Mouse (Mus musculus): Measurements from ENCODE around the gene Cel.

Cel gene

GRCm38 (mm10) chr2:28585043-28585571, 21.9 kb upstream of the Cel start:
- peak; percentile 52 to 69 for DNase-seq (ENCODE audit: low spot score in 2 of 2)

- DNase-seq (ENCODE audit: low spot score in 2 of 2) = no peak
Measured at GRCm38 (mm10) chr2:28583651-28584050, 20.4 kb upstream of the Cel start, which contains the start of gene Gtf3c5. Gene Gtf3c5 (minus strand): TSS chr2:28583751.

DNA sequence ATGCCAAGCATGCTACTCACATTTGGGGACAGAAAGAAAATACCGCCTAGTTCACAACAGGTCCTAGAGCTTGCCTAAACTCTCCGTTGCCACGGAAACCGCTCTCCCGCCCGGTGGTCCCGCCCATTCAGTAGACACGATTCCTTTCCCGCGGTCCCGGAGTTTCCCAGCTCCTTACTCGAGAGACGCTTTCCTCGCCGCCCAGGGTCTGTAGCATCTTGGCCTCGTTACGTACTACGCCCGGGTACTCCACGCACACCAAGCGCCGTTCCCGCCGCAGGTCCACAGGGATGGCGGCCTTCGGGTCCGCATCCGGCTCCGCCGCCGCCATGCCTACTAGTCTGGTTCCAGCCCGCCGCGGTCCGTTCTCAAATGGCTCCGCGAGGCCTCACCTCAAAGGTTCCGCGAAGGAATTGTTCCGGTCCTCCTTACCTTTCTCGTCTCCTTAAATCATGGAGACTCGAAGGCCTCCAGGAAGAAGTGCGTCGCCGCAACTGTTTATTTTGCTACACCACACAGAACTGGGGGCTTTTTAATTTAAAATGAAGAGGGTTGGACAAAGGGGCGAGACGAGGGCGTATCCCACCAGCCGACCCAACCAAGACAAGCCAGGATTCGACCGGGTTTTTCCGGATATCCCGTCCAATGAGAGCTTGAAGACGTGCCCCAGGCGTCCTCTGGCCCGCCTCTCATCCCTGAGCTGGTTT, 19.6 kb upstream of the Cel start:
- peak; percentile 83 to 88 for DNase-seq (ENCODE audit: low spot score in 2 of 2)

- no peak for DNase-seq (ENCODE audit: low spot score in 2 of 2)
Measured at GRCm38 (mm10) chr2:28578003-28578402, 14.8 kb upstream of the Cel start.

GRCm38 (mm10) chr2:28576815-28577214, 13.6 kb upstream of the Cel start:
- DNase-seq (ENCODE audit: low spot score in 2 of 2) = no peak

DNA sequence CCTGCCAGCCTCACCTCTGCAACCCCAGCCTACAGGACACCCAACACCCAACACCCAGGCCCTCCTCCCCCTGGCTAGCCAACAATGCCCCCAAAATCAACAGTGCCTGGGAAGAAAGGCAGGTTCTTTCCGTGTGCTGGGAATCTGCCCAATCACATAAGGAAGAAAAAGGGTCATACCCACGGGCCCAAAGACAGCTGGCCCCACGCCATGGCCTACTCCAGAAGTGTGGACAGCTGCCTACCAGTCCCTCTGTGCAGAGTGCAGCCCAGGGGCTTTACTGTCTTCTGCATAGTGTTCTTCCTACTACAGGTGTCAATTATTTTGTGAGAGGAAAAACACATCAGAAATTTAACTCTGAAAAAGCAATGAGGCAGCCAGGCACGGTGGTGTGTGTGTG, 12.1 kb upstream of the Cel start:
- no peak for DNase-seq (ENCODE audit: low spot score in 2 of 2)

- DNase-seq (ENCODE audit: low spot score in 2 of 2) = no peak
Measured at GRCm38 (mm10) chr2:28569903-28570302, 6.7 kb upstream of the Cel start.

DNA sequence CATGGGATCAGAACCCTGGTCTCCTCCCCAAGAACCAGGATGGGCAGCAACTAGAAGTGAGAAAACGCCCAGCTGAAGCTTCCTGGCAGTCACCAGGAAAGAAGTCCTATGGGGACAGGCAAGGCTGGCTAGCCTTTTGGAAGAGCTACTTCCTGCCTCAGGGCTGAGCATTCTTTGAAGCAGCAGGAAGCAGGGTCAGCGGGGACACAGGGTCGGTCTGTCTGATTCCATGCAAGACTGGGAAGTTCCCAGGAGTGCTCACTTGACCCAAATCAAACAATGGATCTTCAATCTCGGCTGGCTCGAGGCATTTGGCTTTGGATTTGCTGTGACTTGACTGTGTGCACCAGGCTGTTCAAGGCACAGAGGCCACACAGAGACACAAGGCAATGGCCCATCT, 3.3 kb upstream of the Cel start:
- no peak for DNase-seq (ENCODE audit: low spot score in 2 of 2)

DNA sequence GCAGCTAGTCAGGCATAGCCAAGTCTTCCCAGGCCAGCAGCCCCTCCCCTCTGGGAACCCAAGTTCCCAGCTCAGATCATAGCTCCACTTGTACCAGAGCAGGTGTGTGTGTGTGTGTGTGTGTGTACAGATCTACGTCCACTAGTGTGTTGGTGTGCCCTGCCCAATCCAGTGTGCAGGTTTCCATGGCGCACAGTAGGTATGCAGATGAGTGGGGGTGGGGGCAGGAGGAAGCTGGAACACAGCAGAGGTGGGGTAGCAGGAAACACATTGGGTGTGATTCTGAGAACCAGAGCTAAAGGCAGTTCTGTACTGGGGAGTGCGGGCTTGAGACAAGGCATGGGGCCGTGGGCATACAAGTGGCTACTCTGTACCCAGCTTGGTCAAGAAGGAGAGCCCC, 1.2 kb upstream of the Cel start:
- DNase-seq (ENCODE audit: low spot score in 2 of 2) = no peak

DNA sequence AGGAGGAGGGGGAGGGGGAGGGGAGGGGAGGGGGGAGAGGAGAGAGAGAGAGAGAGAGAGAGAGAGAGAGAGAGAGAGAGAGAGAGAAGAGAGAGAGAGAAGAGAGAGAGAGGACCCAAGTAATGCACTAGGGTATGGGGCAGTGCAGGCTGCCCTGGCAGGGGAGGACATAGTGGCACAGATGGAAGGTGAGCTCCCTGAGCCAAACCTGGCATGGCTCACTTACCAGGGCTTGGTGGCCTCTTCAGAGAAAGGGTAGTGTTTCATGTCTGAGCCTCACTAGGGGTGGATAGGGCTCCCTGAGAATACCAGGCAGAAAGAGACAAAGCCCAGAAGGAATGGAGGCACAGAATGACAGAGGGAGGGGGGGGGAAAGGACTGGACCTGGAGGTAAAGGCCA, 627 bp upstream of the Cel start:
- no peak for DNase-seq (ENCODE audit: low spot score in 2 of 2)

GRCm38 (mm10) chr2:28557452-28557851, 5.8 kb downstream of the Cel start:
- peak in 1 of 2 experiments; percentile 57 for DNase-seq (ENCODE audit: low spot score in 2 of 2)

DNA sequence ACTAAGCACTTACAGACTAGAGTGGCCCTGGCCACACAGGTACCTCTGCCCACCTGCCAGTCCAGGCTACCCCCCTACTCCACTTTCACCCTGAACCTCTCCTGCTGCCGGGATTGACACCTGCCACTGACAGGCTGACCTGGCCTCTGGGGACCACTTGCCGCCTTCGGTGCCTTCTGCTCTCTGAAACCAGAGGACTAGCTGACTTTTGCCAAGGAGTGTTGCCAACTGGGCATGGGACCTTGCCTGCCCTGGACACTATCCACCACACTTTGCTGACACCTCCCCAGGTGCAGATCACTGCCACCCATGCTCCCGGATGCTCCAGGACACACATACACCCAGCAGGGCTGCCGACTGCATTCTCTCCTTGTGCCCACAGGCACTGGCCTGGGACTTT, 10.9 kb downstream of the Cel start:
- no peak for DNase-seq (ENCODE audit: low spot score in 2 of 2)

GRCm38 (mm10) chr2:28549157-28549556, 14.0 kb downstream of the Cel start:
- DNase-seq (ENCODE audit: low spot score in 2 of 2) = no peak

DNA sequence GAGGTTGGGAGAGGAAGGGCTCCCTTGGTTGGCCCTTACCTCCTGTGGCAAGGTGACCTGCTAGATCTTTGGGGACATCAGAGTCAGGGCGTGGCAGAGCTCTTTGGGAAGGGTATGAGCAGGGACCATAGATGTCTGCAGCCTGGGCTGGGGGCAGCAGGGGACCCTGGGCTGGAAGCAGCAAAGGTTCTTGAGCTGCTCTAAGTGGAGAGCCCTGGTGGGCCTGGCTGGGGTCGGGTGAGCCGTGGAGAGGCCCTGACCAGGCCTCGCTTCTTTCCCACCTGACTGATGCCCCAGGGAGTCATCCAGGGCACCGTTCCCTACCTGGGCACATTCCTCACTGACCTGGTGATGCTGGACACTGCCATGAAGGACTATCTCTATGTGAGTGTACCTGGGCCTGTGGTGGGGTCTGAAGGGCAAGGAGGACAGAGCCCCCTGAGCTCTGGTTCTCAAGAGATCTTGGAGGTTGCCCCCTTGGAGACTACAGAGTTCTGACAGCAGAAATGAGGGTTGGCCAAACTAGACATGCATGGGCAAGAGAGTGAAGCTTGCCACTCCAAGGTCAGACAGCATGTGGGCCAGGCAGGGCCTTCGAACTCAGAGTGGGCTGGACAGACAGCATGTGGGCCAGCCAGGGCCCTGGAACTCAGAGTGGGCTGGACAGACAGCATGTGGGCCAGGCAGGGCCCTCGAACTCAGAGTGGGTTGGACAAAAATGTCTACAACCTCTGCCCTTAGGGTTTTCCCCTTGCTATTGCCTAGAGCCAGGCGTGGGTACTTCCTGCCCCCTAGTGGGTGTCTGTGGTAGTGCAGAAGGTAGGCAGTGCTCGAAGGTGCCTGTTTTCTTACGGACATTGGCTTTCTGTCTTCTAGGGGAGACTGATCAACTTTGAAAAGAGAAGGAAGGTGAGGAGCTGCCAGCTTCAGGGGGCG, 15.7 kb downstream of the Cel start:
- peak; percentile 68 to 87 for DNase-seq (ENCODE audit: low spot score in 2 of 2)

DNA sequence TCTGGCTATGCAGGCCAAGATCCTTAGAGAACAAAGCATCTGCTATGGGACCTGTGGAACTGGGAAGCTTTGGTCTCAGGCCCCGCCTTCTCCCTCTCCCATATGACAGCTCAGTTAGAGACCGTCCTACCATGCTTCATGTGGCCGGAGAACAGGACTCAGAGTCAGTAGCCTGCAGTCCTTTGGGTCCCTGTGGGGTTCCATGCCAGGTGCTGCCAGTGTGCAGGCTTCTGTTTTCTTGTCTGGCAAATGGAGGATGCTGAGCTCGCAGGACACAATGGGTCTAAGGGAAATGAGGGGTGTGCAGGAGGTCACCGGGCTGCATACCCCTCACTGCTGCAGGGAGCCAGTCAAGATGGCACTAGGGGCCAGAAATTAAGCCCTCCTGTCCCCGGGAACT, 16.6 kb downstream of the Cel start:
- no peak for DNase-seq (ENCODE audit: low spot score in 2 of 2)

DNA sequence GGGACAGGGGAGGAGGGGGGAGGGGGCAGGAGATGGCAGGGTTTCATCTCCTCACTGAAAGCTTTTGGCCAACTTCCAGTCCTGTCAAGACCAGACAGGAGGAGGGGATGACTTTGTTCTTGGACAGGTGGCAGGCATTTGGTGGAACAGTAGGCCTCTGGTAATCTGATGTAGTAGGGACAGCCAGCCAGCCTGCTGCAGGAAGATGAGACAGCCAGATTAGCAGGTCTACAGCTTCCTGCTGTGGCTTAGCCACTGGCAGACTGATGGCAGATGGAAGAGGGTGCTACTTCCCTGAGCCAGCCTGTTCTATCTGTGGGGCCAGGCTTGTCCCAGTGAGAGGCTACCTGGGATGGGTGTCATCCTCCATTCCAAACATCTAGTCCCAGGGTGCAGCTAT, 17.2 kb downstream of the Cel start:
- DNase-seq (ENCODE audit: low spot score in 2 of 2) = no peak

DNA sequence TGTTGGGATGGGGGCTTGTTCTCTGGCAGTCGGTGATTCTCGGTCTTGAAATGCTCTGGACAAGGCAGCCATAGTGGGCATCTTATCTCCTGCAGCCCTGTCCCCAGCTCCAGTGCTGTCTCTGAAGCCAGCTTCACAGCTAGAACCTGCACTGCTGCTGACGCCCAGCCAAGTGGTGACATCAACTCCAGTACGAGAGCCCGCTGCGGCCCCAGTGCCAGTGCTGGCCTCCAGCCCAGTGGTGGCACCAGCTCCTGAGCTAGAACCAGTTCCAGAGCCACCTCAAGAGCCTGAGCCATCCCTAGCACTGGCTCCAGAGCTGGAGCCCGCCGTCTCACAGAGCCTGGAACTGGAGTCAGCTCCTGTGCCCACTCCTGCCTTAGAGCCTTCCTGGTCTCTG, 19.3 kb downstream of the Cel start:
- DNase-seq (ENCODE audit: low spot score in 2 of 2) = no peak

DNA sequence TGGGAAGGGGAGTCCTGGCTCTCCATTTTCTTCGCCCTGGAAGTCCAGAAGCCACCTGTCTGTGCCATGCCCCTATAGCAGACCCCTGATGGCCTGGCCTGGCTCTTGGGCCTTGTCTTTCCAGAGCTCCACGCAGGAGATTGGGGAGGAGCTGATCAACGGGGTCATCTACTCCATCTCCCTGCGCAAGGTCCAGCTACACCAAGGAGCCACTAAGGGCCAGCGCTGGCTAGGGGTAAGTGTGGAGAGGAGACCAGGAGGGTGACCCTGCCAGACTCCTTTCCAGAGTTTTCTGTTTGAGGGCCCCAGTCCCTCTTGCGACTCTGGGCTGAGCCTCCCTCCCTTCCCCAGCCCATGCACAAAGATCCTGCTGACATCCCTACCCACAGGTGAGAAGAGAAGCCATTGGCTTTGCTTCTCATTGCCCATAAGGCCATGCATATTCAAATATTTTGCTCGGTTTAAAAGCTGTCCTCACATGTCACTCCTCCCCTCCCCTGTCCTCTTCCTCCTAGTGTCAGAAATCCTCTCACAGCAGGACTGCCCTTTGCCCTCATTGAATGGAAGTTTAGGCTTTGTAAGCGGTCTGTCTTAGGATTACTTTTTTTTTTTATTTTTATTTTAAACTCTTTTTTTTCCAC, 22.5 kb downstream of the Cel start:
- no peak for DNase-seq (ENCODE audit: low spot score in 2 of 2)

GRCm38 (mm10) chr2:28539949-28540348, 23.3 kb downstream of the Cel start:
- DNase-seq (ENCODE audit: low spot score in 2 of 2) = no peak

- peak; percentile 69 to 70 for DNase-seq (ENCODE audit: low spot score in 2 of 2)
Measured at GRCm38 (mm10) chr2:28539206-28539605, 24.0 kb downstream of the Cel start.

DNA sequence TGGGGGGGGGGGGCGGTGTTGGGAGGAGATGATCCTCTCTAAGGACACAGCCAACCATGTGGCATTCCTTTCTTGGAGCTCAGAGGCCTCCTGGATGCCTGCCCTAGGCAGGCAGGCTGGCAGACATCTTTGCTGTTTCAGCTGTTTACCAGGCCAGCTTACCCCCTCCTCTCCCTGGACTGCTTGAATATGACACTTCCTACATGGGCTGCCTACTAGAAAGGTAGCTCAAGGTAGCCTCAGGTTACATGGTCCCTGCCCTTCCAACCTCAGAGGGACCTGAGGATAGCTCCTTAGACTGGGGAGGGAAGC, 24.4 kb downstream of the Cel start:
- DNase-seq (ENCODE audit: low spot score in 2 of 2) = no peak
